Mouse (Mus musculus) splenic B cell, adult 2 months (primary cell): Measurements from ENCODE around the gene Ppid.
A peak's percentile ranks its signal among the peaks of the same experiment; 100 is the strongest.

Experiments
- DNase-seq: peaks from one replicate; pipeline ENCODE4 v3.0.0-alpha.2; 2011; ENCODE audit warnings: low read depth, low spot score
- H3K27me3 ChIP-seq: 2 replicates; pipeline ENCODE4 v1.6.1; 2012; ENCODE audit warnings: mild to moderate bottlenecking, low read length, moderate library complexity, mixed read lengths; ENCODE audit not compliant: control insufficient read depth, poor library complexity, insufficient read depth, severe bottlenecking
- H3K36me3 ChIP-seq: 2 replicates; pipeline ENCODE4 v1.6.1; 2012; ENCODE audit warnings: mild to moderate bottlenecking, low read length, moderate library complexity, mixed read lengths; ENCODE audit not compliant: control insufficient read depth, poor library complexity, insufficient read depth, severe bottlenecking

Gene Ppid

DNA sequence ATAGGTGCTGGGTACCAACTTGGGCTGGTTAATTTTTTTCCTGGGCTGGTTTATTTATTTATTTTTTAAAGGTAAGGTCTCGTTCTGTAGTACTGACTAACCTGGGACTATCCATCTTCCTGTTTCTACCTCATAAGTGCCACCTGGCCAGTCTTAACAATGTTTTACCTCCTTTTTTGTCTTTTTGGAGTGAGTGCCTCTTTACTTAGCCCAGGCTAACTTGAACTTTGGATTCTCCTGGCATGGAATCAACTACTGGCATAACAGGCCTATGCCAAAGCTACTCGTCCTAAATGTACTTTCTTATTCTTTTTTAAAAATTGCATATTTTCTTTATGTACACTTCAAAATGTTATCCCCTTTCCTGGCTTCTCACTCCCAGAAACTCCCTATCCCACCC lies 1.5 kb upstream of the Ppid start:
- no peaks in the 10 kb centered on the region for H3K27me3 ChIP-seq
- DNase-seq = no peak
- H3K36me3 ChIP-seq = no peaks in the 10 kb centered on the region; the same call in 1 of the 2 replicates

DNA sequence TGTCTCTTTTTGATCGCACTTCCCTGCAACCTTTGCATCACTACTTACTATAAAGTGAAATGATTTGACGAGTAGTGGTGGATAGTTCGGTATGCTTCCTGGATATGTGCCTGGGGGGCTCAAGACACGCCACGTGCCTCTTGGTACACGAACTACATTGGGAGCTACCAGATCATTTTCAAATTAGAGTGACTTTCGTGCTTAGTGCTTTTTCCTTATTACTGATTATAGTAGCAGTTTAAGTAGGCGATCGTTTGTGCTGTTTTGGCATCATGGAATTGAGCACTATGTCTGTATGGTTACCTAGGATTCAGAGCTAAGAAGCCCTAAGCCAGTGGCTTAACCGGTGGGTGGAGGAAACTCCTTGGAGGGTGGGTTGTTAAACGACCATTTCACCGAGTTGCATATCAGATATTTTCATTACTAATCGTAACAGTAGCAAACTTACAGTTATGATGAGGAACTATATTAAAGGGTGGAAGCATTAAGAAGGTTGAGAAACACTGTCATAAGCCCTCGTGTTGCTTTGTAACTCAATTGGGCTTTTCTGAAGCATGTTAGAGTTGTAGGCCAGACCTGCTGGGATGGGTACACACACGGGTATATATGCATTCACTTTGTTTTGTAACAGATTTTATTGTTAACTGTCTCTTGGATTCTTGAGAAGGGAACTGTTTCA lies 790 bp downstream of the Ppid start:
- no peak for DNase-seq
- Histone ChIP-seq H3K36me3 (peaks cover 8% of the 10 kb centered on the region), H3K27me3 (no peaks in the 10 kb centered on the region)

DNA sequence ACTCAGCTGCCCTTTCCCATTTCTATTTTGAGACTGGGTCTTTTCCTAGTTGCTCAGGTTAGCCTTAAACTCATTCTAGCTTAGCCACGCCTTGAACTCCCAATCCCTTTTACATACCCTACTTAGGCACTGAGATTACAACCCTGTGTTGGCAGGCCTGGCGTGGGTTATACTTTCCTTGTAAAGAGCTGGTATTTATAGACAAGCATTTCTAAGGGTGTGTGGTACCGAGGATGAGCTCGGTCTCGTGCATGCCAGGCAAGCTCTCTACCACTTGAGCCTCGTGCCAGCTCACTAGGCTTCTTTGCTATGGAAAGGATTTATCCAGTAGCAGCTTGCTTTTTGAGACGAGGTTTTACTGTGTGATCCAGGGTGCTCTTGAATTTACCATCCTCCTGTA lies 4.3 kb downstream of the Ppid start:
- no peak for DNase-seq
- Histone ChIP-seq H3K27me3 (no peaks in the 10 kb centered on the region), H3K36me3 (peaks cover 12% of the 10 kb centered on the region)

DNA sequence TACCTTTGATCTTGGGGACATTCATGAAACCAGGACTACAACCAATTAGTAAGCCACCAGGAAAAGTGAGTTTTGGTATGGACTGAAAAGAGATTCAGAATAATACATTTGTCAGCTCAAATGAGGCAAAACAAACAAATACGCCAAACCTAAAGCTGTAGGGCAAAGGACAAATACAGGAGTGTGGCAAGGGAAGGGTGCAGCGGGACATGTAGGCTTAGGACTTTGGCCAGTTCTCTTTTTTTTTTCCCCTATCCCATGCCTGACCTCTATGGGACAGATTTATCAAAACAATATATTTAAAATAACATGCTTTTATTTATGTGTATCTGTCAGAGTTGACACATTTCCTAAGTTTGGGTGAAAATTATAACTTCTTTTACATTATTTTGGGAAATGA lies 18.7 kb downstream of the Ppid start:
- DNase-seq = no peak
- Histone ChIP-seq H3K36me3 (peaks cover 11% of the 10 kb centered on the region), H3K27me3 (no peaks in the 10 kb centered on the region)

- DNase-seq = peak; percentile 51
- Histone ChIP-seq H3K27me3 (no peaks in the 10 kb centered on the region), H3K36me3 (0 out of 2 replicates have a peak, but pooled peaks cover 2% of the 10 kb centered on the region)
Observed at GRCm38 (mm10) chr3:79627484-79628181, 36.5 kb downstream of the Ppid start.

- Histone ChIP-seq H3K36me3 (no peaks in the 10 kb centered on the region), H3K27me3 (no peaks in the 10 kb centered on the region)
- no peak for DNase-seq
Observed at GRCm38 (mm10) chr3:79628182-79628560, 37.0 kb downstream of the Ppid start.

- H3K27me3 ChIP-seq = no peaks in the 10 kb centered on the region
- DNase-seq = peak; percentile 99
Observed at GRCm38 (mm10) chr3:79628561-79629415, 37.6 kb downstream of the Ppid start, which contains the start of gene 4930579G24Rik. TSS of gene 4930579G24Rik (plus strand) at chr3:79629079.

DNA sequence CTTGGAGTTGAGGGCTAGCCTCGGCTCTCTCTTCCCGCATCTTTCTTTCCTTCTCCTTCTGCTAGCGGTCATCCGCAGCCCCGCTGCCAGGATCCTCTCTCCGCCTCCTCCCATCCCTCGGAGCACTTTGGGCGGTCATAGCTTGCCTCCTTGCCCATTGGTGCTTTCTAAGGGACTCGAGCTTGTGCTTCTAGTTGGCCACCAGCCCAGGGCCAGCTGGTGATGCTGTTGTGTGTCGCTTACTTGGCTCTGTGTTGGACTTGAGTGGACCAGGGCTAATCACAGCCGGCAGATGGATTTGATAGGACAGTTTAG lies 38.2 kb downstream of the Ppid start, which contains the start of gene Etfdh:
Etfdh (minus strand) TSS at position 85 of the 315 bp plus-strand sequence.
- no peak for DNase-seq
- Histone ChIP-seq H3K27me3 (no peaks in the 10 kb centered on the region), H3K36me3 (no peaks in the 10 kb centered on the region)

More at GRCm38 (mm10) chr3:79628561-79629415, 37.6 kb downstream of the Ppid start, which contains the start of gene 4930579G24Rik:
- H3K36me3 ChIP-seq = no peaks in the 10 kb centered on the region

DNA sequence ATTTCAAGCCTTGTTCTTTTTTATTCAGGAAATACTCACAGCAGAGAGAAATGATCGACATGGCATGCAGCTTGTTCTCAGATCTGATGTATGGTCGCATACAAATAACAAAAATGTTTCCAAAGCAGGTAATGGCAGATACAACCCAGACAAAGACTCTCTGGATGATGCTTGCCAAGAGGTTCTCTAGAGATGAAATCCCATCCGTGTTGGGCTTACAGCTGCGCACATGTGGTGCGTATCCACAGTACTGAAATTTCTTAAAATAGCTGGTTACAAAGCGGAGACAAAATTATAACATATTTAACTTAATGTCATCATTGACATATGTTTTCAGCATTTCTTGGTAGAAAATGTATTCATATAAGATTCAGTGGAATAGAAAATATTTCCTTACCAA lies 61.0 kb downstream of the Ppid start:
- Histone ChIP-seq H3K27me3 (no peaks in the 10 kb centered on the region), H3K36me3 (no peaks in the 10 kb centered on the region)
- DNase-seq = no peak
